Mouse (Mus musculus): ENCODE measurements around the gene Tecpr2.

DNA sequence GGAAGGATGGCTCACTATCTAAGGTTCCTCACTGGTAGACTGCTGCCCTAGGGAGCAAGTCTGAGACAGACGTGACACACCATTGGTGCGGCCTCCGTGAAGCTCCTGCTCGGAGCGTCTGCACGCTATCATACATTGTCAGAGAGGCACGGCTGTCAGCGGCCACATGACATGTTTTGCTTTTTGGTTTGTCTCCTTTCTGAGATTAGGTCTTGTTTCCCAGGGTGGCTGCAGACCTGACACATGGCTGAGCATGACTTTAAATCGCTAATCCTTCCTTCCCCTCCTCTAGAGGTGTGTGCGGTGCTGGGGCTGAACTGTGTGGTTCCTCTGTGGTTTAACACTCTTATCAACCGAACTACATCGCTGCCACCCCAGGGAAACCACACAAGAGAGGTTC is 37.6 kb upstream of the Tecpr2 start:
- TF ChIP-seq CTCF (IDR thresholded peaks at IDR 0.05; ENCODE audit: low read depth), result no peak
- TF ChIP-seq EP300 (IDR thresholded peaks at IDR 0.05; ENCODE audit: low read depth), result no peak
